Mouse (Mus musculus) urinary bladder, postnatal 10 days (tissue): ENCODE data around the gene Gm17651.

Source experiments
- DNase-seq: peaks from one replicate; pipeline ENCODE4 v3.0.0; 2022; ENCODE audit warnings: low spot score

Gene Gm17651

DNA sequence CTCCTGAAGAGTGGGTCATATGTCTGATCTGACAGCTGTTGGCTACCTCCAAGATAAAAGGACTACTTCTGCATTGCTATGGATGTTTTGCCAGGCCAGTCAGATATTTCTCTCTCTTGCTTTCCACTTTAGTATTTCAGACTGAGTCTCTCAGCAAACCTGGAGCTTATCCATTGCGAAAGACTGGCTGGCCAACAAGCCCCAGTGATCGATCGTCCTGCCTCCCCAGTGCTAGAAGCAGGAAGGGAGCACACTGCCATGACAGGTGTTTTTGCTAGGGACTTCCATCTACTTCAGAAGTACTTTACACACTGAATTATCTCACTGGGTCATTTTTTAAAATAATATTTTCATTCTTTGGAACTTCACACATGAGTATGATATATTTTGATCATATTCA is 3.9 kb upstream of the Gm17651 start:
- DNase-seq = no peak

DNA sequence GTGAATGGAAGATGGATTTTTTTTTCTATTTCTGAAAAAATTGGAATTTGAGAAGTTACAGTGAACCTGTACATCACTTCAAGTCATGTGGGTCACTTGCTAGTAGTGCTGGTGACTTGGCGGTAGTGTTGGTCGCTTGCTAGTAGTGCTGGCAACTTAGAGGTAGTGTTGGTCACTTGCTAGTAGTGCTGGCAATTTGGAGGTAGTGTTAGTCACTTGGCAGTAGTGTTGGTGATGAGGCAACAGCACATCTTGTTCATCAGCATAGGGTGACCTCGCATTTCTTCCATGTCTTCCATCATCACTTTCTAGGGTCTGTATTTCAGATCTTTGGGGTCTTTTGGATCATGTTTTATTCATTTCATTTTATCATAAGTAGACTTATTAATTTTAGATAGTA is 1.6 kb upstream of the Gm17651 start:
- DNase-seq = no peak

DNA sequence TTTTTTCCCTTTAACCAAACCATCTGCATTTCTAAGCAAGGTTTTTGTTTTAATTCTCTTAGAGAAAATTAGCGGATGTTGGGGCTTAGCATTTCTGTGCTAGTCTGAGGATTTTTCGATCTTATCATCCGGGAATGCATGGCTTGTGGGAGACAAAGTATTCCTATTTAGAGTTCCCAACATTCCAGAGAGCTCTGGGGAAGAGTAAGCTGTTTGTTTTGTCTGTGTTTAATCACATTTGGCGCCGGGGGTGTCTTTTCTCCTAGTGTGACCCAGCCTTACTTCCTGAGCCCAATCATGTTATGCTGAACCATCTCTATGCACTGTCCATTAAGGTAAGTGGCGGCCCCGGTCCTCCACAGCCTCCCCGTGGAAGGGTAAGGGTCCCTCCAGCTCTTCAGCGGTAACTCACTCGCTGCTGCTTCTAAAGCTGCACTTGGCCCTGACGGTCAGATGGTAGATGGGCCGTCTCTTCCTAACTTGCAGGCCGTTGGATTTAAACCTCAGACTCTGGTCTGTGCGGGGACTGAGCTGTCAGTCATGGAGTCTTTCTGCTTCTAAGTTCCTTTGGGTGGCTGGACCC is 7.3 kb downstream of the Gm17651 start:
- no peak for DNase-seq

DNA sequence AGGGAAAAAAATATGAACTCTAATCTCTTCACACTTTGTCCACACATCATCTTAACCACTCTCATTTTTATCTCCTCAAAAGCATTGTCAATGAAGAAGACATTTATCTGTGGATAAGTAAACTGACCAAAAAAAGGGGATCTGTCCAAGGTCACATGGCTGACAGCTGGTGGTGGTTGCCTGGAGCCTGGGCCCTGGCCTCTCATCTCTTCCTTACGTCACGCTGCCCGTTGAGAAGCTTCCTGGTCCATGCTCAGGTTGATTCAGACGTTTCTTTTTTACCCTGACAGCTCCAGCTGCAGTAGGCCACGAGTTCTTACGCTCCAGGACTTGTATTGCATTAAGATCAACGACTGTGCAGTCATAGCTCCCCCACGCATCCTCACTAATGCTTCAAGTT is 8.3 kb downstream of the Gm17651 start:
- no peak for DNase-seq

DNA sequence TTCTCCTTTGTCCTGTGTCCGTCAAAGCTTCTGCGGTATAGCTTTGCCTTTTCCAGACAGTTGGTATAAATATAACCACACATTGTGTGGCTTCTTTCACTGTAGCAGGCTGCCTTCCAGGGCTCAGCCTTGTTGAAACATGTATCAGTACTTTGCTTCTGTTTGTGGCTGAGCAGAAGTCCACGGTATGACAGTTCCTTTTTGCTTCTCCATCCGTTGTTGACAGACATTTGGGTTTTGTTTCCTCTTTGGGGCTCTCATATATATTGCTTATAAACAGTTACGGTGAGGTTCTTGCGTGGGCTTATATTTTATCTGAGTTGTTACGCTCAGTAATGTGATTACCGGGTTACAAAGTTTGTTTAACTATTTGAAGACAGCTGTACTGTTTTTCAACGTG is 9.0 kb downstream of the Gm17651 start:
- DNase-seq = no peak

DNA sequence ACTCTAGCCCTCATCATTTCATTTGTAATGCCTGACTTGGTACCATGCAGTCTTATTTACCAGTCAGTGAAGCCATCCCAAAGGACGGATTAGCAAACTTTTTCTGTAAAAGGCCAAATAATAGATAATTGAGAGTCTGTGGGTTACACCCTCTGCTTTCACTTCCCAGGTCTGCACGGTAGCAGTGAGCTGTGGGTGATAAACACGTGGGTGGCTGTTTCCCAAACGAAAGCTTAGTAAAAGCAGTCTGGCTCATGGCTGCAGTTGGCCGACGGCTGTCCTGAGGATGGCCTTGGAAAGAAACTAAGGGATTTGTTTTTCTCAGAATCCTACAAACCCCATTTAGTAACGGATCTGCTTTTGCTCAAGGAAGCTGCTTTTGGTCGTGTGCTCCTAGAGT is 13.3 kb downstream of the Gm17651 start:
- no peak for DNase-seq

DNA sequence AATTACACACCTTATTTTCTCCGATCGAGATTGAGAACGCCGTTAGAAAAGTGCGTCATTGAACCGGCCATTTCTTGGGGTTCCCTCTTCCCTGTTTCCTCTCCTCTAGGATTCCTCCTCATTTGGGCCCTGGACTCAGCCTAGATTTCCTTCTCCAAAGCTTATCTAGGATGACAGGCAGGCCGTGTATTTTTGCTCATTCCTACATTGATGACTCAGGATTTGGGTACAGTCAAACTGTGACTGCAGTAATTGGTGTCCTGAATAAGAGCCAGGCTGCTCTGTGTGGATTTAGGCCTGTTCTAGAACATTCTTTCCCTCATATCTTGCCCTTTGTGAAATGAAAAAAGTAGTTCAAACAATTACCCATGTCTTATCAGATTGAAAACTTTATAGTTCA is 14.7 kb downstream of the Gm17651 start:
- no peak for DNase-seq

DNA sequence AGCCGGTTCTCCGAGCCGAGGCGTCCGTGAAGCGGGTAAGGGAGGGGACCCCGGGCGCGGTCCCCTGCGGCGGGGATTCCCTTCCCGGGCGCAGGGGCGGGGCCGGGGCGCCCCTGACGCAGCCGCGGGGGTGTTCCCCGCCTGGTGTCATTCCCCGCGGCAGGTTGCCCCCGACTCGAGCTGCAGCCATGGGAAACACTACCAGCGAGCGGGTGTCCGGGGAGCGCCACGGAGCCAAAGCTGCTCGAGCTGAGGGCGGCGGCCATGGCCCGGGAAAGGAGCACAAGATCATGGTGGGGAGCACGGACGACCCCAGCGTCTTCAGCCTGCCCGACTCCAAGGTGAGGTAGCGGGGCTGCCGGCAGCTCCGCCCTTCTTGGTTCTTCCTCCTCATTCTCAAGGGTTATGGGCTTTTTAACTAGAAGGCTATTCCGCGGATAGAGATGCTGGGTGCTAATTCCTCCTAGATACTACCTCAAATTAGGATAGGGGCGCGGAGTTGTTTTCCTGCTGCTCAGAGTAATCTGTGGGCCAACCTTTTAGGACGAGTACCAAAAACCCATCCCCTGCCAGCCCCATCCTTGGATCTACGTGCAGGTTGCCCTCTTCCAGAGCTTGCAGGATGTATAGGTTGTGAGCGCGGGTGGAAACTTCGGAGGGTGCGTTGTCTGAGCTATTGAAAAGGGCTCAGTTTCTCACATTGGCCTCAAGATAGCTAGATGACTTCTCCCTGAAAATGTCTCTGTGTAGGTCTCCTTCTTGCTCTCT is 15.9 kb downstream of the Gm17651 start:
- DNase-seq = peak; percentile 31

DNA sequence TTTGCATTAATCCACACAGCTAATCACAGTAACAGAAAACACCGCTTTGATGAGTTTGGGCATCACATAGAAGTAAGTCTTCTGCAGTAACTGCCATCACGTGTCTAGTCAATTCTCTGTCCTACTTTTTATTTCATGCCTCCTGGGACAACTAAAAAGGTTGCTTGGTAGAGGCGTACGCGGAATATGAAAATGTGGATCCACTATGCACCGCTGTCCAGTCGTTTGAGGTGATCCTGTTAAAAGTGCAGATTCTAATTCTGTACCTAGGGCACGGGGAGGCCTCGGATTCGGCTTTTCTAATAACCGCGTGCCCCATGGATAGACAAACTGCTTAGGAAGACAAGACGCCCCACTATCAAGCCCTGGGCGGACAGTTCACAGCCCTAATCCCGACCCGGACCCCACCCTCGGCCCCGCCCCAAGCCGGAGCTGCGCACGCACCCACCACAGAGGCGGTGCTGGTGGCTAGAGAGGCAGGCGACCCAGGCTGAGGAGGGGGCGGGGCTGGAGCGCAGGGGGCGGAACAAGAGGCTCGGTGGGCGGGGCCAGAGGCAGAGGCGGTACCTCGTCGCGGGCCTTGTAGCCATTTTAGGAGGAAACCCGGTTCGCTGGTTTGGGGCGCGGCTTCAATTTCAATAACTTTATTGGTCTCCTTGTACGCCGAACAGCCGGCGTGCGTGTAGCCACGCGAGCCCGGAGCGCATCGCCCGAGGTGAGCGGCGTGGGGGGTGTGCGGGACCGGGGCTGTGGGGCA is 16.7 kb downstream of the Gm17651 start, which contains the start of gene Prkab2:
Gene Prkab2, plus strand, starts transcription at position 539 of the 757 bp plus-strand sequence.
- peak; percentile 99 for DNase-seq

DNA sequence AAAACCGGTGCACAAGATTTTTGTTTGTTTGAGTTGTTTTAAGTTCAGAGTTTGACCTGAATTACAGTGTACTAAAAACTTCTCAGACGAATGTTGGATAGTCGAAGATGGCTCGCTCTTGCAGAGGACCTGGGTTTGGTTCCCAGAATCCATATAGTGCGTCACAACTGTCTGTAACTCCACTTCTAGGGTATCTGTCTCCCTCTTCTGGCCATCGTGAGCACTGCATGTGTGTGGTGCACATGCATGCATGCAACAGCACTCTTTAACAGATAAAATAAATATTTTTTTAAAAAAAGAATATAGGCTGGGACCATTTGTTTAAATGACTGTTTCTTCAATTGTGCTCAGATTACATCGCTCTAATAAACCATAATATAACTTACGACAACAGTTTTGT is 19.6 kb downstream of the Gm17651 start:
- DNase-seq = no peak

DNA sequence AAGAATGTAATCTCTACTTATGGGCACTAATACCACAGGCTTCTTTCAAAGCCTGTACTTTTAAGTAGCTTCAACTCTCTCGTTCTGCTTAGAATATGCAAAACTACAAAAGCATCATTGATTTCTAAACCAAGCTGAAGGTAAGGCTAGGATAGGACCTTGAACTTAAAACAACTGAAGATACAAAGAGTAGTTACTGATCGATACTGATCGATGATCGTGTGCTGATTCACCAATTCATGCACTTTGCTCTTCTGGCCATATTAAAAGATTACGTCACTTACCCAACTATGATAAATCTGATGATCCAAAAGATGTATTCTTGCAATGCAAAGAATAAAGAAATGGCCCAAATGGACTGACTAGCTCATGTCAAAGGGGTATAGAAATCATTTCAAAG is 20.7 kb downstream of the Gm17651 start:
- DNase-seq = no peak

DNA sequence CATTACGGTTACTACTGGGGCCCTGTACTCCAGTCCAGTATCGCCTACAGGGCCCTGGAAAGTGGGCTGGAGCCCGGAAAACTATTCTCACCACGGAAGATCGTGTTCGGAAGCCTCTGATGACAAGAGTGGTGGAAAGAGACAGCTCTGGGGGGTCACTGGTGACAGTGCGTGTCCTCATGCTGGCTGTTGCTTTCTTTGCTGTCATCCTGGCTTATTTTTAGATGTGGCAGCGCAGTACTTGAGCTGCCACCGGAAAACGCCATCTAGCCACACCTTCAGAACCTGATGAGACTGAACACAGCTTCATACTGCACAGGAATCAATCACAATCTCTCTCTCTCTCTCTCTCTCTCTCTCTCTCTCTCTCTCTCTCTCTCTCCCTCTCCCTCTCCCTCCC is 22.9 kb downstream of the Gm17651 start:
- no peak for DNase-seq

DNA sequence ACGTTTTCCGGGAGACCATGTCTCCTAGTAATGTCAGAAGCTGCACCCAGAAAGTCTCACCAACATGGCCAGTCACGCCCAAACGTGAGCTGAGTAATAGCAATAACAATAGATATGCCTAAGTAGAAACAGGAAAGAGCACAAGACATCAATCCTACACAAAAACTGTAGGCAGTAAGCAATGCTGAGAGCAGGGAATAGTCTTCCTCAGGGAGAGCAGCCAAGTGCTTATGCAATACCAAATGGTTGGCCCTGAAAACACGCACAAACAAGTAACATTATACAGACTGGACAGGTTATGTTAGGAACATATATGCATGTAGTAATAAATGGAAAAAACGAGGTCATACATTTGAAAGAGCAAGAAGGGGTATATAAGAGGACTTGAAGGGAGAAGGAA is 25.0 kb downstream of the Gm17651 start:
- DNase-seq = no peak

DNA sequence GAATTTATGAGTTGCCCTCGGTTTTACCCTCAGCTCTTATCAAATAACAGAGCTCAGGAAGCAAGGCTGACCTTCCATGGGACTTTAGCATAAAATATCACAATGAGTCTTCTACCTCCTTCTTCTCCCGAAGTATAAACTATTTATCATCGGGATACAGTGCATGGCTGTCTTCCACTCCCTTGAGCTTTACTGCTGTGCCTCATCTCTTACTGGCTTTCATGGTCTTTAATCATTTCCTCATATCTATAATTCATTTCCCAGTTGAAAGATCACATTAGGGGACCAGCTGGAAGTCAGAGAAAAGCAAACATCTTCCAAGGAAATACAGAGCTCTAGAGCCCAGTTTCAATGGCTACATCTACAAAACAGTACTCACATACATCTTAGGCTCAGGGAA is 25.5 kb downstream of the Gm17651 start:
- DNase-seq = no peak

DNA sequence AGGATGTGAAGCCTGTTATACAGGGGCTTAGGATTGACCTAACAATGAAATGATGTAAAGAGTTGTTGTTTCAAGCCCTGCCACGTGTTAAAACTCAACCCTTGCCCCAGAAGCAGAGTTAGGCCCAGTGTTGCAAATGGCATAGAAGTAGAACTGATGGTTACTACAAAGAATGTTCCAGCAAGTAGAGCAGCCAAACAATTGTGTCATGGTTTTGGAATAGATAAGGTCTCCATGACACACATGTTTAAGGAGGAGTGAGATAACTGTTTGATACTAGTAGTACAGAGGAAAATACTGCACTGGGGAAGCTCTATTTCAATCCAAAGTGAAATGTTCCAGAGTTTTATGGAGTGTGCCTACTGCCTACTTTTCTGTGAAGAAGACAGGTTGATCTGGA is 26.0 kb downstream of the Gm17651 start:
- no peak for DNase-seq

DNA sequence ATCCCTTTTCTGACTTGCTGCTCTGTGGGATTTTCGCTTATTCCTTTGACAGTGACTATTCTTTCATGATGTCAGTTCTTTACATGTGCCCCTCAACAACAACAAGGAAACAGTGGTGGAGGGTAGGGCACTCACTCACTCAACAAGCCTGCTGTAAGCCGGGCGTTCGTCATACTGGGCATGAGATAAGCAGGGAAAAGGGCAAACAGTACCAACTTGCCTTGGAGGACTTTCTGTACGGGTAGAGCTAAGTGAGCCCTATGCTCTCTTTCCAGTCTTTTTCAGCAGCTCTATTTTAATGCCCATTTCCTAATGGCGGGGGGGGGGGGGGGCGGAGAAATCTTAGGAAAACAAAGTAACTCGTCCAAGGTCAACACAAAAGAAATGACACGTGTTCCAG is 32.5 kb downstream of the Gm17651 start:
- no peak for DNase-seq

DNA sequence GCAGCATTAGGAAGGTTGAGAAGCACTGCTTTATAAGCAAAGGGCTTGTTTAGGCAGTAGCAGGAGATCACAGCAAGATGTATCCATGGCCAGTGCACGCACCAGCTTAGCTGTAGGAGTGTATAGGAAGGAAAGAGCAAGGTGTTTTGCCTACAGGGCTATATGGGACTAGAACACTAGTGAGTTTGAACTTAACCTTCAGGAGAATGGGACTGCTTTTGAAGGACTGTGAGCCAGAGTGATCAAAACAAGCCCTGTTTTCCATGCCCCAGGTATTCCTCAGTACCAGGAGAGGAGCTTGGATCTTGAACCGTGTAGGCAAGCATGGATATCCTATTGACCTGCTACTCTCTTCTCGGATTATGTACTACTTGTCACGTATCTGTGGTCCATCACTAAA is 33.1 kb downstream of the Gm17651 start:
- DNase-seq = no peak

DNA sequence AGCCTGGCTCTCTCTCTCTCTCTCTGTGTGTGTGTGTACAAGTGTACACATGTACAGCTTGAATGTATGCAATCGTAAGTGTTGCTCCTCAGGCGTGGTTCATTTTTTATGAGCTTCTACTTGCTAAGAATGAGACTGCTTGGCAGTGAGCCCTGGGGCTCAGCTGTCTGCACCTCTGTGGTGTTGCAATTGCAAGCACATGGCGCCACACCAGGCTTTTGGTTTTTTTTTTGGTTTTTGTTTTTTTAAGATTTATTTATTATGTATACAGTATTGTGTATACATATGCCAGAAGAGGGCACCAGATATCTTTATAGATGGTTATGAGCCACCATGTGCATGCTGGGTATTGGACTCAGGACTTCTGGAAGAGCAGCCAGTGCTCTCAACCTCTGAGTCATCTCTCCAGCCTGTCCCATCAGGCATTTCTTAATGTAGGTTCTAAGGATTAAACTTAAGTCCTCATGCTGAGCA is 40.2 kb downstream of the Gm17651 start:
- no peak for DNase-seq

DNA sequence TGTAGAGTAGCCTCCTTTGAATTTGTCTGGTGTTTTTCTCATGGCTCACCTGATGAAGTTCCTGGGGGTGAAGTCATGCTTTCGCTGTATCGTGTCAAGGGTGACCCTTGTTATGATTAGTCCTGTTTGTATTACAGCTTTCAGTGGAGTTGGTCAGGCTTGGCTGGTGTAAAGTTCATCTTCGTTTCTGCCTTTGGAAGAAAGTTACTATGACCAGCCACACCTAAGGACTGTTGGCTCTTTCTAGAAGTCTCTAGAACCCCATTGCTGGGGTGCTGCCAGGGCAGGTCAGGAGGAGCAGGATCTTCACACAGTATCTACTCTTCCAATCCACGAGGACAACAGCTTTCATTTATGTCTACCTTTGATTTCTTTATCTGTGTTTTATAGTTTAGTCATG is 41.0 kb downstream of the Gm17651 start:
- no peak for DNase-seq

DNA sequence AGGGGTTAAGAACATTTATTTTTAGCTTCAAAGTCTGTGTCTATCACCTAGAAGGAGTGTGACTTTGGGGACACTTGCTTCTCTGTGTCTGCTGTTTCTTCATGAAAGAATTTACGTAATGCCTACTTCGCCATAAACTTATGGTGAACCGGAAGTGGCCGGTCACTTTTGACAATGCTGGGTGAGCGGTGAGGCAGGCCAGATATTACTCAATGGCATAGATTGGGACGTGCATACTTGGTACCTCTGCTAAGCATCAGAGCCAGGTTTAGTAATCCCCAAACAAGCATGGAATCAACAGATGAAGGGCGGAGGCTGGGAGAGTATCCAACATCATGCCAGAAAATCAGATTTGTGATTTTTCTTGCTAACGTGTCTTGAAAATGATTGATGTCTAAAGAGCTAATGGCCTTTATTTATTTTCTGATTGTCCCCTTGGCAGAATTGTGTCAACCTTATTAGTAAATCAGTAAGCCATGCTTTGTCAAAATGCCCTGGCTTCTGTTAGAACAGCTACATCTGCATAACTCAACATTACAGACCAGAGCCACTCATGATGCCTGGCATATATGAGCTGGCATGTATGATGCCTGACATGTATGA is 43.1 kb downstream of the Gm17651 start:
- DNase-seq = no peak

DNA sequence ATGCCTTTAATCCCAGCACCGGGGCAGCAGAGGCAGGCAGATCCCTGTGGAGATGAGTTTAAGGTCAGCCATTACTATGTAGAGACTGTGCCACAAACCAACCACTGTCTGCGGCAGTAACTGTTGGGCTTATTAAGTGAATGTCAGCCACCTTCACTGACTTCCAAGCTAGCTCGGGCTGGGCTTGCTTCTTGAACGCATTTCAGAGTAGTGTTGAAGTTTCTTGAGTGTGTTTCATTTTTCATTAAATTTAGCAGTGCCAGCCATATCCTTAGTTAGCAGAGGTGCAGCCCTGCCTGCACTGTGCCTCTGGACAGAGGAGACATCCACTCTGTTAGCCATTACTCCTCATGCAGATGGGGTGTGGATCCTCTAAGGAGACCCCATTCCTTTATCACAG is 43.7 kb downstream of the Gm17651 start:
- no peak for DNase-seq

DNA sequence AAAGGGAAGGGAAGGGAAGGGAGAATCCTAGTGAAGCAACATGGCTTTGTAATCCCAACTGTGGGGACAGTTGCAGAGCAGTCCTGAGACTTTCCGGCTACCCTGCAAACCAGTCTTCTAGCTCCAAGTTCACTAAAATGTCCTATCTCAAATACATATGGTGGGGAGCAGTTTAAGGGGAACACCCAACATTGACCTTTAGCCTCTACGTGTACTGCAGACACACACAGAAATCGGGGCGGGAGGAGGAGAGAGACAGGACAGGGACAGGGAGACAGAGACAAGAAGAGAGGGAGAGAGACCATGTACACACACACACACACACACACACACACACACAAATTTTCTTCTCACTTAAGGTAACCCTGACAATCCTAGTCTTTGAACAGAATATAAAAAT is 44.6 kb downstream of the Gm17651 start:
- no peak for DNase-seq
